Mouse (Mus musculus): ENCODE results near the gene Mgat5b. TPM values are rescaled to one million over a fixed set of nuclear protein-coding genes. Genes with fewer than 3 reads are reported as not detected.
"Not testable (repeated sequence)": the region's sequence is repeated elsewhere in the genome, so short reads cannot be mapped to it uniquely, and the experiment has no call there.

The Mgat5b gene
- polyA plus RNA-seq, 1 experiment from 2014 or later: 25.0 TPM

DNA sequence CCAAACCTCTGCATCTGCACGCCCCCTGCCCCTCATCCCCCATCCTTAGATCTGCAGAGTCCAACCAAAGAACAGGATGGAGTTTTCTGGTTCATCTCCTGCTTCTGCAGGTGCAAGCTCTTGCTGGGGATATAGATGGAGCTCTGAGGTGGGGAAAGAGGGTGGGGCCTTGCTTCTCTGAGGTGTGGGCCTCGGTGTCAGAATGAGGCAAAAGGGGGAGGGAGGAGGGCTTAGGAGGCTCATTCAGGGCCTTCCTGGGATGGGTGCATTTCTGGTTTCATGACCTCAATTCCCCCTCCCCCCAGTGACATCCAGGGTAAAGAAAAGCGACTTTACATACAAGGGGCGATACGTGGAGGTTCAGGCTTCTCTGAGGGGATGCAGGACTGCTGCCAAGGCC, 31.5 kb upstream of the Mgat5b start:
- ATAC-seq (ENCODE audit: low FRiP score): no peak
- no peaks in the 10 kb centered on the region for H3K9me3 ChIP-seq (replicated peaks)
- no peak overlapping the region for H3K4me2 ChIP-seq
- WGBS: 64% methylated on average over 5 of the region's 5 CpGs
- no peak overlapping the region for H3K27ac ChIP-seq (replicated peaks)
- no peak overlapping the region for H3K9ac ChIP-seq (replicated peaks)
- H3K27me3 ChIP-seq (replicated peaks): peaks cover 8% of the 10 kb centered on the region; the same call in 1 of the 2 replicates
- no peak overlapping the region for H3K4me3 ChIP-seq (replicated peaks)
- no peaks in the 10 kb centered on the region for H3K36me3 ChIP-seq
- H3K4me1 ChIP-seq: peaks cover 9% of the 10 kb centered on the region

DNA sequence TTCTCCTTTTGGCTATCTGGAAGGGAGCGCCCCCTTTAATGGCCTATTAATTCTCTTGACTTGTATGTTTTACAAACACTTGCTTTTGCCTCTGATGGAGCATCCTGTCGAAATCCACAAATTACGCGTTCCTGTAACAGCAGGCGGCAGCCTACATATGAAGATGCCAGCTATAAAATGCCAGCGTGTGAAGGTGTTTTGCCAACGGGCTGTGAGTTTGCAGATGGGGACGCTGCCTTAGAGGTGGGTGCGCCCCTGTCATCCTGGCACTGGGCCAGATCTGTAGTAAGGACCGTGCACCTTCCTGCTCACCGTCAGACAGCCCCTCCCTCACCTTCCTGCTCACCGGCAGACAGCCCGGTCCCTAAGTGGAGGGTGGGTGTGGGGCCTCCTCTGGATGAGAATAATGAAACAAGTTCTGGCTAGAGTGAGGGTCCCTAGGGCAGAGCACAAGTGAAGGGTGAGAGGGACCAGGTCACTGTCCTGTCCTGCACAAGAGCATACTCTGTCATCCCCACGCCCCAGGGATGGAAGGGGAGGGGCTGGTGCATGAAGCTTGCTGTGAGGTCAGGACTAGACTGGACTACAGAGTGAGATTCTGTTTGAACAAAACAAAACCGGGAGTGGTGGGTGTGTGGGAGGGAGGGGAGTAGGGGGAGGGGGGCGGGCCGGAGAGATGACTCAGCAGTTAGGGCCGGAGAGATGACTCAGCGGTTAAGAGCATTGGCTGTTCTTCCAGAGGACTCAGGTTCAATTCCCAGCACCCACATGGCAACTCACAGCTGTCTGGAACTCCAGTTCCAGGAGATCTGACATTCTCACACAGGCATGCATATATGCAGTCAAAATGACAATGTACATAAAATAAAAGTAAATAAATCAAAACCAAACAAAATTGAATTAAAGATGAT, 24.9 kb upstream of the Mgat5b start:
- Histone ChIP-seq H3K4me3 (replicated peaks) (no peak overlapping the region), H3K27me3 (replicated peaks) (no peaks in the 10 kb centered on the region; the same call in 1 of the 2 replicates), H3K9me3 (replicated peaks) (no peaks in the 10 kb centered on the region), H3K27ac (replicated peaks) (no peak overlapping the region), H3K4me1 (peaks cover 9% of the 10 kb centered on the region; the same call in 1 of the 2 replicates), H3K9ac (replicated peaks) (no peak overlapping the region), H3K4me2 (no peak overlapping the region), H3K36me3 (no peaks in the 10 kb centered on the region)
- WGBS: 44% methylated on average over 19 of the region's 19 CpGs
- no peak; the same call in 1 of the 2 replicates for ATAC-seq (ENCODE audit: low FRiP score)

DNA sequence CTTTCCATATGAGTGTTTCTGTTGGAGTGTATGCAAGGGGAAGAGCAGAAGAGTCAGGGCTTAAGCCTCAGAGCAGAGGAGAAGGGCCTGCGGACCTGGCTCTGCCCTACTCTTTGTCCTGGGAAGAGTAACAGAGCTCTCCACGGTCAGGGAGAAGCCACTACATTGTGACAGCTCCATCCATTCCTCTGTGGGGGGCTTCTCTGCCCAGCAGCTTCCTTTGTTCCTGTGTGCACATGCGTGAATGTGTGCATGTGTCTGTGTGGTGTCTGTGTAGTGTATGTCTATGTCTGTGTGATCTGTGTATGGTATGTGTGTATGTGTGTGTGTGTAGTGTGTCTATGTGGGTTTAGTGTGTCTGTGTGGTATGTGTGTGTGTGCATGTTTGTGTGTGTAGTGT, 23.3 kb upstream of the Mgat5b start:
- no peak overlapping the region for H3K4me3 ChIP-seq (replicated peaks)
- no peak overlapping the region for H3K9ac ChIP-seq (replicated peaks)
- 61% methylated on average over 3 of the region's 3 CpGs for WGBS
- no peak overlapping the region for H3K27ac ChIP-seq (replicated peaks)
- peaks cover 9% of the 10 kb centered on the region; the same call in 1 of the 2 replicates for H3K4me1 ChIP-seq
- no peaks in the 10 kb centered on the region for H3K9me3 ChIP-seq (replicated peaks)
- no peak for ATAC-seq (ENCODE audit: low FRiP score)
- H3K27me3 ChIP-seq (replicated peaks): no peaks in the 10 kb centered on the region
- H3K4me2 ChIP-seq: no peak overlapping the region
- no peaks in the 10 kb centered on the region for H3K36me3 ChIP-seq

DNA sequence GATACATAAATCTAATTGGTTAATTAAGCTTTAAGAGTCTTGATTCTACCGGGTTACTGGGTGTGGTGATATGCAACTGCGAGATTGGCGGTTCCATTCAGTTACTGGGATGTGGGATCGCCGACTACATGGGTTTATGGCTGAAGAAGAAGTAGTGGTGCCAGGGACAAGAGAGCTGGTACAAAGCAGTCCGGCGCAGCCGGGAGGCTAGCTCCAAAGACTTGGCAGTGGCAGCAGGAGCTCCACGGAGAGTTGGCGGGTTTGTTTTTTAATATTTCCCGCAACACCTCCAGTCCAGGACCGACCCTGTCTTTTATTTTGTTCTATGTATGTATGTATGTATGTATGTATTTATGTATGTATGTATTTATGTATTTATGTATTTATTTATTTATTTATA, 19.4 kb upstream of the Mgat5b start:
- no peak overlapping the region for H3K4me2 ChIP-seq
- no peaks in the 10 kb centered on the region for H3K4me1 ChIP-seq
- 0 out of 2 replicates have a peak, but pooled peaks cover under 1% of the 10 kb centered on the region for H3K27me3 ChIP-seq (replicated peaks)
- WGBS: 83% methylated on average over 12 of the region's 12 CpGs
- H3K36me3 ChIP-seq: no peaks in the 10 kb centered on the region
- ATAC-seq (ENCODE audit: low FRiP score): no peak
- H3K9ac ChIP-seq (replicated peaks): no peak overlapping the region
- H3K4me3 ChIP-seq (replicated peaks): no peak overlapping the region
- H3K9me3 ChIP-seq (replicated peaks): no peaks in the 10 kb centered on the region
- H3K27ac ChIP-seq (replicated peaks): no peak overlapping the region

DNA sequence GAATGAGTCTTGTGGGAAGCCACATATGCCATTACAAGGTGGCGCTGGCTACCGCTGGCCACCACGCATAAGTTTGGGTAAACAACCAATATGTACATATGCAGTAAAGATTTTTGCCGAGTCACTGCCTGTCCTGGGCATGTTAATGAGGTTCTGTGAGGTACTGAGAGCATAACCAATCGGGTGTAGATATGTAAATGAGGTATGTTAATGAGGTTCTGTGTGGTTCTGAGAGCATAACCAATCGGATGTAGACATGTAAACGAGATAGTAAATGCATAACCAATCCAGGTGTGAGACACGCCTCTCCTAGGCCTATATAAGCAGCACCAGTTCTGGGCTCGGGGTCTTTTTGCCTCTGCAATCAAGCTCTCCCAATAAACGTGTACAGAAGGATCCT, 16.1 kb upstream of the Mgat5b start:
- Histone ChIP-seq H3K4me1 (peaks cover 12% of the 10 kb centered on the region), H3K27me3 (replicated peaks) (peaks cover 13% of the 10 kb centered on the region)
- not testable (repeated sequence) for H3K27ac ChIP-seq (replicated peaks); H3K36me3 ChIP-seq; H3K4me3 ChIP-seq (replicated peaks); H3K9ac ChIP-seq (replicated peaks); H3K4me2 ChIP-seq; H3K9me3 ChIP-seq (replicated peaks); ATAC-seq (ENCODE audit: low FRiP score)
- WGBS: 82% methylated on average over 10 of the region's 10 CpGs

DNA sequence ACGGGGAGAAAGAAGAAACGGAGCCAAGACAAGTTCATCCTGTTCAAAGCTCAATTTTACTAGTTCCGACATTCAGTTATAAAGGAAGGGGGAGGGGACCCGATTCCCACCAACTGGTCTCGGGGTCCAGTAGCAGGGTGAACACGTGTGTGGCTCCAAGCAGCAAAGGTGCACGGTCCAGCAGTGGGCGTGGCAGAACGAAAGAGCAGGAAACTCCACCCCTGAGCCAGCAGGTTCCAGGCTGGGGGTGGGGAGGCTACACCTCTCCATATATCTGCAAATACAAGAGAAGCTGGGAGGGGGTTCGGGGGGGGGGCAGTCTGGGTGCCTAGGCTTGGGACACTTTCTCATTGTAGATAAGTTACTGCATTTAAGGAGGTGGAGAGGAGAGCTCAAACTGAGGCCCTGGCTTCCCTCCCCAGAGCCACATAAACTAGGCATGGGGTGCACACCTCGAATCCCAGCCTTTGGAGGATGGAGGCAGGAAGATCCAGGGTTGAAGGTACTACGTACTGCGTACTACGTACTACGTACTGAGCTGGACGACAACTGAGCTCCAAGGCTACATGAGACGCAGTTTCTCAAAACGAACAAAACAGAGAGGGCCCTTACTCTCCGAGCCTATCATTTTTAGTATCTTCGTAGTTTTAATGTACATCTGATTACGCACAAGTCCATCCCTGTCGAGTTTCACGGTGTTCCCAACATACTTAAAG, 12.8 kb upstream of the Mgat5b start:
- peak overlapping the region; percentile 49 for H3K4me2 ChIP-seq
- ATAC-seq (ENCODE audit: low FRiP score): no peak
- peak overlapping the region; percentile 21 for H3K4me3 ChIP-seq (replicated peaks)
- peaks cover 12% of the 10 kb centered on the region for H3K4me1 ChIP-seq
- peaks cover 13% of the 10 kb centered on the region for H3K27me3 ChIP-seq (replicated peaks)
- no peaks in the 10 kb centered on the region for H3K9me3 ChIP-seq (replicated peaks)
- H3K36me3 ChIP-seq: no peaks in the 10 kb centered on the region
- H3K9ac ChIP-seq (replicated peaks): no peak overlapping the region
- no peak overlapping the region for H3K27ac ChIP-seq (replicated peaks)
- 3% methylated on average over 23 of the region's 23 CpGs for WGBS

DNA sequence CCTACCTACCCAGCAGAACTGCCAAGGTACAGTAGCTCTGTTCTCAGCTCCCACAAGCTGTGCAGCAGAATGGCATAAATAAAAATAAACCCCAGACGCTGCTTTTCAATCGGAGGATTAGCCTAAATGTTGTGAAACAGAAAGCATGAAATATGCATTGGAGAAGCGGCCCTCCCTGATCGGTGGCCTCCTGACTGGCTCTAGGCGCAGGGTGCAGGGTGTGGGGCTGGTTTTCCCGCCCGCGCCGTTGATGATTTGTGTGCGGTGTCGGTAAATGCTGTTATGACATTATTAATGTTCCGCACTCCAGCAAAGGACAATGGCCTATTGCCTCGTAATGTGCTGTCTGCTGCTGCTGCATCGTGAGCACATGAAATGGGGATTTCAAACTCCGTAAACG, 5.1 kb upstream of the Mgat5b start:
- H3K4me3 ChIP-seq (replicated peaks): no peak overlapping the region
- peaks cover 13% of the 10 kb centered on the region; the same call in 1 of the 2 replicates for H3K27me3 ChIP-seq (replicated peaks)
- 27% methylated on average over 16 of the region's 16 CpGs for WGBS
- H3K36me3 ChIP-seq: no peaks in the 10 kb centered on the region
- no peaks in the 10 kb centered on the region for H3K9me3 ChIP-seq (replicated peaks)
- peak overlapping the region; percentile 63; the same call in 1 of the 2 replicates for H3K27ac ChIP-seq (replicated peaks)
- H3K9ac ChIP-seq (replicated peaks): peak overlapping the region; percentile 10; the same call in 1 of the 2 replicates
- H3K4me2 ChIP-seq: peak overlapping the region; percentile 30
- ATAC-seq (ENCODE audit: low FRiP score): peak; percentile 38; the same call in 1 of the 2 replicates
- H3K4me1 ChIP-seq: peaks cover 33% of the 10 kb centered on the region

DNA sequence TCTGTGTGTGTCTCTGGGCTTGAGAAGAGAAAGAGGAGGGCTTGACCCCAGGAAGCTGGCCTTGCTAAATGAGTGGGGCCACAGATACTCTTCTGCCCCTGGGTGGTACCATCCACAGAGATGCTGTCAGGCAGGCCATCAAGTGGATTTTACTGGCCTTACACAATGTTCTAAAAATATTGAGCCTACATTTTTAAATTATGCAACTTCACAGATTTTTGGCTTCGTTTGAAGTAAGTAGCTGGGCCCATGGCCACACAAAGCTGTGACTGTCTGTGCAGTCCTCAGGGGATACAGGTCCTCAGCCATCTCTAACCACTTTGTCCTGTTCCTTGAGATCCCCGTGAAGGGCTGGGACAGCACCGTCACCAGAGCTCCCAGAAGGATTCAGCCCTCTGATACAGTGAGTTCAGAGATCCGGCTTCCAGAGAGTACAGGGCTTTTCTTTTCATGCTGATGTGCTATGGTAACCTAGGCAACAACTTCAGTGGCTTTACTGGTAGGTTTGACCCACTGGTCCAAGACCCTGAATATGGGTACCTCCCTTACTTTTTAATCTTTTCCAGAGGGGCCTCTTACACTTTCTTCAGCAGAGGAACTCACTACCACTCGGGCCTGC, 4.3 kb upstream of the Mgat5b start:
- H3K27me3 ChIP-seq (replicated peaks): peaks cover 13% of the 10 kb centered on the region; the same call in 1 of the 2 replicates
- peaks cover 35% of the 10 kb centered on the region for H3K4me1 ChIP-seq
- no peaks in the 10 kb centered on the region for H3K36me3 ChIP-seq
- H3K4me2 ChIP-seq: no peak overlapping the region
- 67% methylated on average over 5 of the region's 5 CpGs for WGBS
- ATAC-seq (ENCODE audit: low FRiP score): no peak
- no peak overlapping the region for H3K9ac ChIP-seq (replicated peaks)
- H3K9me3 ChIP-seq (replicated peaks): no peaks in the 10 kb centered on the region
- H3K4me3 ChIP-seq (replicated peaks): no peak overlapping the region
- H3K27ac ChIP-seq (replicated peaks): no peak overlapping the region

DNA sequence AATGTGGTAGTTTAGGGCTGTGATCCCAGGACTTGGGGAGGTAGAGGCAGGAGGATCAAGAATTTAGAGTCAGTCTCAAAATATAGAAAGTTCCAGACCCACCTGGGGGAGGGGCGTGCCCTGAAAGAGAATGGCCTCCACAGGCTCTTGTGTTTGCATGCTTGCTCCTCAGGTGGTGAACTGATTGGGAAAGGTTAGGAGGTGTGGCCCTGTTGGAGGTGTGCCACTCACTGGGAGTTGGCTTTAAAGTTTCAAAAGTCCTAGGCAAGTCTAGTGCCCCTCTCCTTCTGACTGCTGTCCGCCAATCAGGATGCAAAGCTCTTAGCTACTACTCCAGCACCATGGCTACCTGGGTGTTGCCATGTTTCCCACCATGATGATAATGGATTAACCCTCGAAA, 3.4 kb upstream of the Mgat5b start:
- Histone ChIP-seq H3K27ac (replicated peaks) (no peak overlapping the region), H3K4me1 (peaks cover 43% of the 10 kb centered on the region), H3K9me3 (replicated peaks) (no peaks in the 10 kb centered on the region), H3K27me3 (replicated peaks) (peaks cover 13% of the 10 kb centered on the region; the same call in 1 of the 2 replicates), H3K4me2 (no peak overlapping the region), H3K36me3 (no peaks in the 10 kb centered on the region), H3K4me3 (replicated peaks) (no peak overlapping the region), H3K9ac (replicated peaks) (no peak overlapping the region)
- 88% methylated on average over 3 of the region's 3 CpGs for WGBS
- no peak for ATAC-seq (ENCODE audit: low FRiP score)

DNA sequence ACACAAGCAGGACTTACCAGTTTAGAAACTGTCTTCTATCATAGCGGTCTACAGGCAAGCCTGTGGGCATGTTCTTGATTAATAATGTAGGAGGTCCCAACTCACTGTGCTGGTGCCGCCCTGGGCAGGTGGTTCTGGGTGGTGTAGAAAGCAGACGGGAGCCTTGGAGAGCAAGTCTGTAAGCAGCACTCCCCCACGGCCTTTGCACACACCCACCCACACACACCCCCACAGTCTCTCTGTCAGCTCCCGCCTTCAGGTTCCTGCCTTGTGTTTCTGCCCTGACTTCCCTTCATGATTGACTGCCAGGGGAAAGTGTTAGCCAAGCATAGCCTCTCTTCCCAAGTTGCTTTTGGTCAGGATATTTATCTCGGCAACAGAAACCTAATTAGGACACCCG, 1.3 kb upstream of the Mgat5b start:
- Histone ChIP-seq H3K4me3 (replicated peaks) (no peak overlapping the region), H3K4me1 (peaks cover 64% of the 10 kb centered on the region), H3K27ac (replicated peaks) (no peak overlapping the region), H3K4me2 (0 out of 2 replicates have a peak overlapping the region, but pooled peaks have one; percentile 74), H3K36me3 (no peaks in the 10 kb centered on the region), H3K27me3 (replicated peaks) (peaks cover 13% of the 10 kb centered on the region; the same call in 1 of the 2 replicates), H3K9ac (replicated peaks) (no peak overlapping the region), H3K9me3 (replicated peaks) (no peaks in the 10 kb centered on the region)
- WGBS: 50% methylated on average over 7 of the region's 7 CpGs
- no peak for ATAC-seq (ENCODE audit: low FRiP score)
